Mouse (Mus musculus) heart, adult 8-10 months (tissue): ENCODE measurements around the gene Ppm1h. TPM values are rescaled to one million over a fixed set of nuclear protein-coding genes. Genes with fewer than 3 reads are reported as not detected.

Source experiments
- microRNA-seq: library from miRNA; unstranded; fragments of <30 nt; microRNA quantifications from one replicate; pipeline ENCODE4 v1.2.0, GENCODE M21; 2022
- total RNA-seq, 4 experiments: library from RNA; stranded (reverse); gene quantifications; 2 replicates each; pipeline ENCODE4 v1.2.4; 2022

Ppm1h gene
- total RNA-seq, 4 experiments from 2014 or later, result 6.8 to 9.4 (median 7.2) TPM

Small RNA genes within 50 kb of the gene (microRNA-seq; reads per million reads assigned to microRNA genes)
- not detected for gene Mir6412
- not detected for gene Mir8104
- 89,623 reads per million, percentile 99 among the genes with 10 or more reads in this experiment for gene Mirlet7i

Other genes starting within 250 kb of the Ppm1h start
- 1 to 10 TPM in 2 of 4 experiments, under 1 TPM in 2; 0.57 to 1.3 (median 0.85) TPM for gene Avpr1a, start 230.3 kb upstream of the Ppm1h start, total RNA-seq